Mouse (Mus musculus) kidney, adult 2 months (tissue): Measurements from ENCODE around the gene Vwa8.

Experiments
- CTCF ChIP-seq: fragments of 200-500 bp; conservative IDR thresholded peaks from 2 replicates; pipeline ENCODE4 v1.5.1; 2011; ENCODE audit warnings: low read depth, mild to moderate bottlenecking, control low read depth, low read length, moderate library complexity, mixed read lengths; ENCODE audit not compliant: insufficient read depth, insufficient read length
- POLR2A ChIP-seq: fragments of 200-500 bp; IDR thresholded peaks from one replicate; pipeline ENCODE4 v1.6.1; 2011; ENCODE audit warnings: low read depth, low read length, control low read depth

DNA sequence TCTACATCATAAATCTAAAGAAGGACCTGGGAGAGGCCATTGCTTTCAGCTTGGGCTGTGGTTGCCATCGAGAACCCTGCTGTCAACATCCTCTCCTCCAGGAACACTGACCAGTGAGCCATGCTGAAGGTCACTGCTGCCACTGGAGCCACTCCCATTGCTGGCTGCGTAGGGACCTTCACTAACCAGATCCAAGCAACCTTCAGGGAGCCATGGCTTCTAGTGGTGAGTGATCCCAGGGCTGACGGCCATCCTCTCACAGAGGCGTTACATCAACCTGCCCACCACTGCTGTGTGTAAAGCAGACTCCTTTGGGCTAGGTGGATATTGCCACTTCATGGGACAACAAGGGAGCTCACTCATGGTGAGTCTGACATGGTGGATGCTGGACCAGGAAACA is 325.7 kb downstream of the Vwa8 start:
- TF ChIP-seq CTCF (no peak), POLR2A (no peak)
